Mouse (Mus musculus): ENCODE measurements at regions not wholly inside any gene's neighbourhood (a gene's known extent, or its start where the extent isn't known, plus 50 kb on each side); places are given as distances from the start of the nearest gene placed in this dataset.

GRCm38 (mm10) chr11:21036161-21036916, 54.8 kb upstream of the Peli1 start:
- no peak for DNase-seq (ENCODE audit: low spot score in 2 of 2)

GRCm38 (mm10) chr11:21037267-21037906, 53.7 kb upstream of the Peli1 start:
- DNase-seq (ENCODE audit: low spot score in 2 of 2): no peak

- DNase-seq (ENCODE audit: low spot score in 2 of 2): no peak
These were observed 49.9 kb upstream of the Peli1 start for GRCm38 (mm10) chr11:21041201-21041600.

Small RNA genes in the stretch of these regions (microRNA-seq; reads per million reads assigned to microRNA genes)
- gene Gm23681: 0 reads per million in 2 experiments
